Mouse (Mus musculus) C2C12 (cell line): ENCODE measurements at regions not wholly inside any gene's neighbourhood (a gene's known extent, or its start where the extent isn't known, plus 50 kb on each side); places are given as distances from the start of the nearest gene placed in this dataset.

Experiments
- H3K27me3 ChIP-seq: one replicate; pipeline ENCODE4 v1.6.1; 2011; ENCODE audit not compliant: control insufficient read depth, insufficient read depth, insufficient read length
- H3K36me3 ChIP-seq: one replicate; pipeline ENCODE4 v1.6.1; 2011; ENCODE audit not compliant: control insufficient read depth, insufficient read depth
- H3K4me3 ChIP-seq: one replicate; pipeline ENCODE4 v1.5.1; 2011; ENCODE audit warnings: mild to moderate bottlenecking, control low read depth; ENCODE audit not compliant: poor library complexity, insufficient read depth, severe bottlenecking
- H3K79me2 ChIP-seq: one replicate; pipeline ENCODE4 v1.6.1; 2011; ENCODE audit not compliant: control insufficient read depth, insufficient read depth
- H3K79me3 ChIP-seq: one replicate; pipeline ENCODE4 v1.6.1; 2011; ENCODE audit warnings: low read depth, control low read depth
- H3ac ChIP-seq: one replicate; pipeline ENCODE3; 2011; ENCODE audit warnings: low read depth; ENCODE audit not compliant: control insufficient read depth, insufficient read length
- CEBPB ChIP-seq: IDR thresholded peaks from one replicate; pipeline ENCODE4 v1.6.1; 2011; ENCODE audit warnings: low read depth, mild to moderate bottlenecking, control low read depth, moderate library complexity
- CTCF ChIP-seq: IDR thresholded peaks from one replicate; pipeline ENCODE4 v1.5.1; 2011; ENCODE audit not compliant: control insufficient read depth, insufficient read depth, insufficient read length
- FOSL1 ChIP-seq: IDR thresholded peaks from one replicate; pipeline ENCODE4 v1.8.0; 2011; ENCODE audit warnings: mild to moderate bottlenecking, low read length; ENCODE audit not compliant: poor library complexity, insufficient read depth, severe bottlenecking
- MAX ChIP-seq: IDR thresholded peaks from one replicate; pipeline ENCODE4 v1.6.1; 2011; ENCODE audit warnings: mild to moderate bottlenecking, control low read depth
- MYOD1 ChIP-seq: IDR thresholded peaks from one replicate; pipeline ENCODE4 v1.6.1; 2011; ENCODE audit warnings: low read depth; ENCODE audit not compliant: control insufficient read depth, insufficient read length
- MYOG ChIP-seq: IDR thresholded peaks from one replicate; pipeline ENCODE4 v1.6.1; 2011; ENCODE audit not compliant: control insufficient read depth, insufficient read length; ENCODE audit errors: extremely low read depth
- USF1 ChIP-seq: IDR thresholded peaks from one replicate; pipeline ENCODE4 v1.6.1; 2011; ENCODE audit warnings: low read depth, mild to moderate bottlenecking, control low read depth, moderate library complexity

DNA sequence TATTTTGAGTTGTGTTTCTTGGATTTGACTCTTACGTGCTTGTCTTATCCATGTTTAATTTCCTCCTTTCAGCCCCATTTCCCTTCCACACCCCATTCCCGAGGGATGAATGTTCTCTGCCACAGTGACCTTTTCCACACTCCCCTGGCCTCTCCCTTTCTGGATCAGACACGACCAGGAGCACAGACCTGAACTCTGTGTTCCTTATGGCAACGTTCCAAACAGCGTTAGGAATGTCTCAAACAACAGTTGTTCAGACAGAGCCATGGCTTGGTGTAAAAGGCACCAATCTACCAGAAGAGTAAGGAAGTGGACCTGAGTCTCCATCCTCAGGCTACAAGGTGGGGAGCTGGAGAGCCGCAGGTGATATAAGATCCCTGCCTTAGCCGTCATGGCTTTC lies 52.6 kb upstream of the Dapl1 start:
- H3K27me3 ChIP-seq = no peaks in the 10 kb centered on the region
- no peak for TF ChIP-seq CTCF
- TF ChIP-seq MYOD1 = no peak
- no peak for TF ChIP-seq MAX
- TF ChIP-seq MYOG = no peak
- no peak for TF ChIP-seq USF1
- no peak for TF ChIP-seq FOSL1
- no peak for TF ChIP-seq CEBPB
- H3ac ChIP-seq = no peak overlapping the region
- H3K79me3 ChIP-seq = no peaks in the 10 kb centered on the region
- no peak overlapping the region for H3K4me3 ChIP-seq
- H3K79me2 ChIP-seq = no peaks in the 10 kb centered on the region
- no peaks in the 10 kb centered on the region for H3K36me3 ChIP-seq
